Mouse (Mus musculus) hindbrain, embryonic 12.5 days (tissue): ENCODE data around the gene Lta. TPM values are rescaled to one million over a fixed set of nuclear protein-coding genes. Genes with fewer than 3 reads are reported as not detected.

ENCODE experiments used
- ATAC-seq: fragments of 200-750 bp; cut with Nextera tagmentation; 2 replicates; pipeline ENCODE4 v1.8.0; 2017; ENCODE audit warnings: moderate TSS enrichment; ENCODE audit not compliant: low FRiP score
- H3K27ac ChIP-seq: fragments of 300-500 bp; sonication (generic); 2 replicates; pipeline ENCODE4 v1.5.1; 2016; ENCODE audit warnings: mild to moderate bottlenecking
- H3K27me3 ChIP-seq: fragments of 300-500 bp; sonication (generic); 2 replicates; pipeline ENCODE4 v1.6.1; 2016; ENCODE audit warnings: mild to moderate bottlenecking
- H3K36me3 ChIP-seq: fragments of 300-500 bp; sonication (generic); 2 replicates; pipeline ENCODE4 v1.6.1; 2016; ENCODE audit warnings: mild to moderate bottlenecking
- H3K4me1 ChIP-seq: fragments of 300-500 bp; sonication (generic); 2 replicates; pipeline ENCODE4 v1.6.1; 2016
- H3K4me2 ChIP-seq: fragments of 300-500 bp; sonication (generic); replicated peaks from 2 replicates; pipeline ENCODE4 v1.6.1; 2016; ENCODE audit warnings: mild to moderate bottlenecking
- H3K4me3 ChIP-seq: fragments of 300-500 bp; sonication (generic); 2 replicates; pipeline ENCODE4 v1.5.1; 2016; ENCODE audit warnings: mild to moderate bottlenecking
- H3K9ac ChIP-seq: fragments of 300-500 bp; sonication (generic); 2 replicates; pipeline ENCODE4 v1.6.1; 2016; ENCODE audit warnings: mild to moderate bottlenecking, moderate library complexity
- H3K9me3 ChIP-seq: fragments of 300-500 bp; sonication (generic); replicated peaks from 2 replicates; pipeline ENCODE4 v1.6.1; 2016; ENCODE audit warnings: mild to moderate bottlenecking
- WGBS: fragments of 180-500 bp; shearing (Covaris S2); methylation state at CpG from one replicate; pipeline ENCODE4 v1.1.7; 2016; 5-methylcytosine and 5-hydroxymethylcytosine counted together
- microRNA-seq: library from miRNA; unstranded; fragments of <30 nt; microRNA quantifications from one replicate; pipeline ENCODE4, GENCODE M21; 2017
- polyA plus RNA-seq: library from polyadenylated mRNA; unstranded; fragments of >200 nt; fragmentation: Nextera tagmentation; extraction: Ambion mirVana; gene quantifications from 2 replicates; pipeline ENCODE4 v1.2.1, GENCODE M21; 2016

Lta gene
- polyA plus RNA-seq, 1 experiment from 2014 or later = not detected

- Histone ChIP-seq H3K4me2 (no peak overlapping the region), H3K4me1 (peaks cover 15% of the 10 kb centered on the region), H3K9me3 (no peaks in the 10 kb centered on the region), H3K27me3 (no peaks in the 10 kb centered on the region), H3K4me3 (no peak overlapping the region), H3K36me3 (peaks cover 94% of the 10 kb centered on the region), H3K27ac (no peak overlapping the region), H3K9ac (no peak overlapping the region)
- 91% methylated on average over 8 of the region's 8 CpGs for WGBS
- no peak for ATAC-seq
Observed at GRCm38 (mm10) chr17:35157661-35158175, 47.4 kb downstream of the Lta start.

GRCm38 (mm10) chr17:35157254-35157653 is 47.9 kb downstream of the Lta start:
- Histone ChIP-seq H3K4me3 (no peak overlapping the region), H3K9ac (no peak overlapping the region), H3K27me3 (no peaks in the 10 kb centered on the region), H3K36me3 (peaks cover 99% of the 10 kb centered on the region), H3K4me1 (peaks cover 11% of the 10 kb centered on the region), H3K27ac (no peak overlapping the region), H3K4me2 (no peak overlapping the region), H3K9me3 (no peaks in the 10 kb centered on the region)
- 93% methylated on average over 8 of the region's 8 CpGs for WGBS
- no peak for ATAC-seq

- H3K4me2 ChIP-seq = no peak overlapping the region
- no peaks in the 10 kb centered on the region for H3K9me3 ChIP-seq
- 91% methylated on average over 33 of the region's 33 CpGs for WGBS
- H3K27ac ChIP-seq = no peak overlapping the region
- no peak for ATAC-seq
- H3K4me3 ChIP-seq = no peak overlapping the region
- peaks cover 100% of the 10 kb centered on the region for H3K36me3 ChIP-seq
- H3K27me3 ChIP-seq = no peaks in the 10 kb centered on the region
- H3K4me1 ChIP-seq = peaks cover 4% of the 10 kb centered on the region
- H3K9ac ChIP-seq = no peak overlapping the region
Observed at GRCm38 (mm10) chr17:35156461-35157200, 48.5 kb downstream of the Lta start.

GRCm38 (mm10) chr17:35155451-35155850 is 49.7 kb downstream of the Lta start:
- H3K4me2 ChIP-seq = no peak overlapping the region
- H3K4me3 ChIP-seq = no peak overlapping the region
- no peaks in the 10 kb centered on the region for H3K4me1 ChIP-seq
- H3K9ac ChIP-seq = no peak overlapping the region
- 96% methylated on average over 12 of the region's 12 CpGs for WGBS
- no peak for ATAC-seq
- no peaks in the 10 kb centered on the region for H3K9me3 ChIP-seq
- no peak overlapping the region for H3K27ac ChIP-seq
- no peaks in the 10 kb centered on the region for H3K27me3 ChIP-seq
- H3K36me3 ChIP-seq = peaks cover 98% of the 10 kb centered on the region

GRCm38 (mm10) chr17:35154616-35155015 is 50.5 kb downstream of the Lta start:
- Histone ChIP-seq H3K9me3 (no peaks in the 10 kb centered on the region), H3K4me3 (no peak overlapping the region), H3K4me2 (no peak overlapping the region), H3K4me1 (no peaks in the 10 kb centered on the region), H3K27ac (no peak overlapping the region; the same call in 1 of the 2 replicates), H3K9ac (no peak overlapping the region), H3K27me3 (no peaks in the 10 kb centered on the region), H3K36me3 (peaks cover 98% of the 10 kb centered on the region)
- 76% methylated on average over 7 of the region's 7 CpGs for WGBS
- ATAC-seq = no peak

GRCm38 (mm10) chr17:35153931-35154330 is 51.2 kb downstream of the Lta start:
- H3K27ac ChIP-seq = no peak overlapping the region
- 93% methylated on average over 4 of the region's 4 CpGs for WGBS
- no peak for ATAC-seq
- no peak overlapping the region for H3K4me2 ChIP-seq
- no peaks in the 10 kb centered on the region for H3K4me1 ChIP-seq
- H3K4me3 ChIP-seq = no peak overlapping the region
- peaks cover 98% of the 10 kb centered on the region for H3K36me3 ChIP-seq
- no peaks in the 10 kb centered on the region for H3K27me3 ChIP-seq
- no peak overlapping the region for H3K9ac ChIP-seq
- H3K9me3 ChIP-seq = no peaks in the 10 kb centered on the region

Small RNA genes within 50 kb of the gene (microRNA-seq; reads per million reads assigned to microRNA genes)
- gene Mir6973a (not detected), gene Mir6974 (not detected), gene Mir6975 (5.2 reads per million, percentile 13 among the genes with 10 or more reads in this experiment), gene Mir8094 (not detected)

Other genes with a start within 250 kb of the Lta start
- 0.08 and 0.25 TPM in 2 replicates for gene Hspa1b, start 246.1 kb downstream of the Lta start, polyA plus RNA-seq
- 0.99 TPM in 1 of 2 replicates, not detected in the other for gene Gm20481, start 235.4 kb downstream of the Lta start, polyA plus RNA-seq
- gene Hspa1a, start 233.2 kb downstream of the Lta start, polyA plus RNA-seq = 2.2 and 3.1 TPM in 2 replicates
- 1.3 TPM in 2 replicates for gene Hspa1l, start 232.6 kb downstream of the Lta start, polyA plus RNA-seq
- gene Lsm2, start 223.5 kb downstream of the Lta start, polyA plus RNA-seq = 128 and 158 TPM in 2 replicates
- gene Vars, start 204.4 kb downstream of the Lta start, polyA plus RNA-seq = 109 and 110 TPM in 2 replicates
- gene Vwa7, start 188.8 kb downstream of the Lta start, polyA plus RNA-seq = 0.12 and 0.20 TPM in 2 replicates
- gene Sapcd1, start 177.3 kb downstream of the Lta start, polyA plus RNA-seq = 2.4 and 3.6 TPM in 2 replicates
- 3.0 and 3.1 TPM in 2 replicates for gene Msh5, start 158.6 kb downstream of the Lta start, polyA plus RNA-seq
- 157 and 159 TPM in 2 replicates for gene Clic1, start 155.4 kb downstream of the Lta start, polyA plus RNA-seq
- 512 and 517 TPM in 2 replicates for gene Ddah2, start 146.3 kb downstream of the Lta start, polyA plus RNA-seq
- not detected in 2 replicates for gene Ly6g6c, start 140.0 kb downstream of the Lta start, polyA plus RNA-seq
- 0.46 and 0.52 TPM in 2 replicates for gene Mpig6b, start 139.2 kb downstream of the Lta start, polyA plus RNA-seq
- gene Ly6g6e, start 128.4 kb downstream of the Lta start, polyA plus RNA-seq = not detected in 2 replicates
- gene Ly6g6d, start 127.3 kb downstream of the Lta start, polyA plus RNA-seq = 2.1 and 2.3 TPM in 2 replicates
- 0.47 and 0.62 TPM in 2 replicates for gene Ly6g6f, start 119.7 kb downstream of the Lta start, polyA plus RNA-seq
- gene Abhd16a, start 116.1 kb downstream of the Lta start, polyA plus RNA-seq = 78.6 and 81.1 TPM in 2 replicates
- not detected in 2 replicates for gene Ly6g5c, start 97.1 kb downstream of the Lta start, polyA plus RNA-seq
- gene Ly6g5b, start 89.9 kb downstream of the Lta start, polyA plus RNA-seq = 1.4 and 1.5 TPM in 2 replicates
- gene Gpank1, start 83.9 kb downstream of the Lta start, polyA plus RNA-seq = 19.8 and 20.8 TPM in 2 replicates
- 237 and 276 TPM in 2 replicates for gene Csnk2b, start 83.3 kb downstream of the Lta start, polyA plus RNA-seq
- gene D17H6S53E, start 79.0 kb downstream of the Lta start, polyA plus RNA-seq = 7.3 and 7.7 TPM in 2 replicates
- 0.39 TPM in 1 of 2 replicates, not detected in the other for gene Apom, start 73.3 kb downstream of the Lta start, polyA plus RNA-seq
- gene Bag6, start 70.2 kb downstream of the Lta start, polyA plus RNA-seq = 87.9 and 88.3 TPM in 2 replicates
- gene Prrc2a, start 40.5 kb downstream of the Lta start, polyA plus RNA-seq = 206 and 213 TPM in 2 replicates
- gene Aif1, start 29.3 kb downstream of the Lta start, polyA plus RNA-seq = 7.8 and 7.9 TPM in 2 replicates
- gene Lst1, start 16.9 kb downstream of the Lta start, polyA plus RNA-seq = 6.1 and 6.9 TPM in 2 replicates
- gene Ltb, start 10.9 kb downstream of the Lta start, polyA plus RNA-seq = 0.54 and 0.81 TPM in 2 replicates
- gene Tnf, start 3.3 kb downstream of the Lta start, polyA plus RNA-seq = 0.14 TPM in 1 of 2 replicates, not detected in the other
- gene Gm16181, start 15.5 kb upstream of the Lta start, polyA plus RNA-seq = 0.62 TPM in 1 of 2 replicates, not detected in the other
- gene Atp6v1g2, start 28.3 kb upstream of the Lta start, polyA plus RNA-seq = 21.1 and 23.0 TPM in 2 replicates
- gene Nfkbil1, start 30.4 kb upstream of the Lta start, polyA plus RNA-seq = 12.1 and 12.2 TPM in 2 replicates
- gene Ddx39b, start 36.4 kb upstream of the Lta start, polyA plus RNA-seq = 480 and 488 TPM in 2 replicates
- 38.6 and 46.0 TPM in 2 replicates for gene H2-D1, start 57.4 kb upstream of the Lta start, polyA plus RNA-seq
- gene H2-Q1, start 115.1 kb upstream of the Lta start, polyA plus RNA-seq = 0.12 TPM in 1 of 2 replicates, not detected in the other
- gene H2-Q2, start 136.9 kb upstream of the Lta start, polyA plus RNA-seq = 0.46 TPM in 1 of 2 replicates, not detected in the other
- gene H2-Q4, start 174.3 kb upstream of the Lta start, polyA plus RNA-seq = 1.6 and 1.7 TPM in 2 replicates
- 0.10 and 0.42 TPM in 2 replicates for gene H2-Q6, start 219.5 kb upstream of the Lta start, polyA plus RNA-seq
- 3.9 and 4.7 TPM in 2 replicates for gene H2-Q7, start 233.8 kb upstream of the Lta start, polyA plus RNA-seq